Mouse (Mus musculus): ENCODE results near the gene Xxylt1. TPM values are rescaled to one million over a fixed set of nuclear protein-coding genes. Genes with fewer than 3 reads are reported as not detected.

The Xxylt1 gene
- total RNA-seq, 2 experiments from 2014 or later: 2.6 to 4.1 TPM

- no peak for DNase-seq (ENCODE audit: low spot score)
Measured at GRCm38 (mm10) chr16:31024997-31025396, 56.2 kb downstream of the Xxylt1 start.

DNA sequence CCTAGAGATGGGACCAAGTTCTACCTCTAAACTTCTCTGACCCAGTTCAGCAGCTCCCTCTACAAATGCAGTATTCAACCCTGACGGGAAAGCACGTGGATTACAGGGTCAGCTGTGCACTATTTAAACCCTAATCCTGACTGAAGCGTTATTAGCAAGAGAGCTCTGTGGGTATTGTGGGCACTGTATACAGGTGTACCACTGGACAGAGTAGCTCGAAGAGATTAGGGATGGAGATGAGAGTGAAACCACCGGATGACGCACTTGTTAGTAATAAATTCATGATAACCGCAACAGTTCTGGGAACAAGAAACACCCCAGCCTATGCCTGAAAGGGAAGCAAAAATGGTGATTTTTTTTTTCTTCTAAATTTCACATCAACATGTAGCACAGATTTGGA, 57.0 kb downstream of the Xxylt1 start:
- no peak for DNase-seq (ENCODE audit: low spot score)

DNA sequence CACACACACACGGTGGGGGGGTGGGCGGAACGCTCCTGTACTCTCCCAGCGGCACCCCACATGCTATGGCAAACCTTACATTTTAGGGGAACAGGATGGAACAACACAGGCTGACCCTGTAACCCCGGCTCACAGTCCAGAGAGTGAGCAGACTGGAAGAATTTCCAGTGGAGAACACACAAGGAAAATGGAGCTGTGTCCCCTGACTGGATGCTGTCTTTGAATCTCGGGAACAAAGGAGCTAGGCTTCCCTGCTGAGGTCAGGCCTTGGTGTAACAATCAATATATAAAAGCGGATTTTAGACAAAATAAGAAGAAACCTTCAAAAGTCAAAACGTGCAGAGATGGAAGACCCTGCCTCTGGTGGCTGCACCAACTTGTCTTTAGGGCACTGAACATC, 57.4 kb downstream of the Xxylt1 start:
- DNase-seq (ENCODE audit: low spot score): no peak

- no peak for DNase-seq (ENCODE audit: low spot score)
Measured at GRCm38 (mm10) chr16:31022287-31022686, 58.9 kb downstream of the Xxylt1 start.

DNA sequence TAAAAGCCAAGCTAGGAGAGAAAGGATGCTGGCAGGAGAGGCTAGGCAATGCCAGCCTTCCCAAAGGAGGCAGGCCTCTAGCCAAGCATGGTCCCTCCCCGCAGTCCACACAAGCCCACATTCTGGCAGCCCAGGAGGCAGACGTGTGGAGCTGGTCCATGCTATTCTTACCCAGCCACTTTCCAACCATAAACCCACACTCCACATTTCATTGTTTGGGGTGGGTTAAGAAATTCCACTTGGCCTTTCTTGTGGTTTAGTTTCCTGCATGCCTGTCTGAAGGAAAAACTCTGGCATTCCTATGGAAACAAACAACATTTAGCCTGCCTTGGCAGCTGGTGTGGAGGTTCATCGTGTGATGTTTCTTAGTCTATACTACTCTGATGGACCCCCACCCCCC, 61.7 kb downstream of the Xxylt1 start:
- no peak for DNase-seq (ENCODE audit: low spot score)

- DNase-seq (ENCODE audit: low spot score): no peak
Measured at GRCm38 (mm10) chr16:31017687-31018413, 63.4 kb downstream of the Xxylt1 start.

DNA sequence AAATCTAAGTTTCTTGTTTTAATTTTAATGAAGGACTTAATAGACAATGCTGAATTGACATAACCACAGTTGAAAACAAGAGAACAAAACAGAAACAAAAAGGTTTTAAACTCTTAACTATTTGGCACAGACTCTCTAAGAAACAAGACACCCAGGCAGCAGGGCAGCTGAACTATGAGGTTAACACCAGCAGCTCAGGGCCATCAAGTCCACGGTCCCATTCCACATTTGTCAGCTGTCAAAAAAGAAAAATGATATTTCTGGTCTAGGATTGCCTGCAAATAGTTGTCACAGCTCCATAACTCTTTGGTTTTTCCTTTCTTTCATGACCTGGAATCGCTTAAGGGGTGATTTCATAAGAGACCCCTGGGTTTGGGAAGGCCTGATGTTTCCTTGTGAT, 64.6 kb downstream of the Xxylt1 start:
- DNase-seq (ENCODE audit: low spot score): no peak

DNA sequence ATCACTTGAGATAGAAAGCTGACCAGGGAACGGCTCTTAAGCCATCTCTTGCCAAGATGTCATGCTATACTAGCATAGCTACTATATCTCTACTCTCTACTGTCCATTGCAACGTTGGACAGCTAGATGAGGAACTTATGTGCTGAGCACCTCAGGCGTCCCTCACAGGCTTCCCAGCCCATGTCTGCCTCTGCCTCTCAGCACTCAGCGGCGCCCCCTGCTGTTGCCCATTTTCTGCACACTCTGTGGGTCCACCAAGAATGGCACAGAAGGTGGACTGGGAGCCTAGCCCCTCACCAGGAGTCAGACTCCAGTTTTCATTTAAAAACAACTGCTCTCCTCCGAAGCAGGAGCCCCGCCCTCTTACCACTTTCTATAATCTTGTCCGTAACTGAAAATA, 65.1 kb downstream of the Xxylt1 start:
- peak; percentile 42 for DNase-seq (ENCODE audit: low spot score)

GRCm38 (mm10) chr16:31015271-31015670, 66.0 kb downstream of the Xxylt1 start:
- no peak for DNase-seq (ENCODE audit: low spot score)

DNA sequence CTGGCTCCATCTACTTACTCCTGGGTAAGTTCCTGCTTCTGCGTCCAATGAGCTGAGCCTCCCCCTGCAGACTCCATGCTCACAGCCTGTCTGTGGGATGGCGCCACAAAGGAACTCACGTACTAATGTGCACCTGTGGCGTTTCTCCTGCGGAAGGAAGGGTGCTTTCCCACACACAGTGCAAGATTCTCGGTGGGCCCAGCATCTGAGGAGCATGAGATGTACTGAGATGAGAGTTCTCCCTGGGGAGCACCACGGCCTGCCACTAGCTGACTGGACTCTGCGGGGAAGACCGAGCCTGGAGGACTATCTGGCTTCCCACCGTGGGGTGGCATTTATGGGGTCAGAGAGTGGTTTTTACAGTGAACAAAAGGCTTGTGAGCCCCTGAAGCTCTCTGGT, 69.0 kb downstream of the Xxylt1 start:
- DNase-seq (ENCODE audit: low spot score): no peak

DNA sequence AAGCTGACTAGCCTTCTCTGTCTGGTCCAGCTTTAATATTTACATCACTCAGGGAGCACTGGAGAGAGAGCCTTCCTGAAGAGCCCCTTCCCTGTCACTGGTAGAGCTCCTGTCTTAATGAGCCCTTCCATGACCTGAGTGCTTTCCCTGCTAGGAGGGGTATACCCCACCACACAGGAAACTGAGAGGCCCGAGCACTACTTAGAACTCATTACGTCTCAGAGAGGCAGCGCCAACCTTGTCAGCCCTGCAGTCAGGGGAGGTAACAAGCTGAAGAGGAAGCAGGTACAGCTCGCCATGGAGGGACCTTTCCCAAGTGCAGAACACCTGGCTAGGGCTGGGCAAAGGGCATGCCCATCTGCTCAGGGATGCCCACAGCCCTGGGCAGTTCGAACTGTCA, 70.8 kb downstream of the Xxylt1 start:
- DNase-seq (ENCODE audit: low spot score): no peak

GRCm38 (mm10) chr16:31008326-31008725, 72.9 kb downstream of the Xxylt1 start:
- DNase-seq (ENCODE audit: low spot score): no peak

DNA sequence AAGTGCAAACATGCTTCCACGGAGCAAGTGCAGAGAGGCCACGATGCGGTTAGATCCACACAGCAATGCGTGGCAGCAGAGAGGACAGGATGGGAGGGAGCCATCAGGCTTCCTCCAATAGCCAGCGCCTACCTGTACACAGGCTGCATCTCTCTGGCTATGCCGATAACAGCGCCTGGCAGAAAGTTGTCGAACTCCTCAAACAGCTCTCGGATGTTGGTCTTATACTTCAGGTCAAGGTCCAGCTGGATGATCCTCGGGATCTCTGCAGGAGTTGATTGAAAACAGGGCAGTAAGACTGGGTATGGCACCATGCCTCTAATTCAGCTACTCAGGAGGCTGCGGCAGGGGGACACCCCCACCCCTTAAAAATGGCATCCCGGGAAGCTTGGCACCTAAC, 73.7 kb downstream of the Xxylt1 start:
- DNase-seq (ENCODE audit: low spot score): no peak

DNA sequence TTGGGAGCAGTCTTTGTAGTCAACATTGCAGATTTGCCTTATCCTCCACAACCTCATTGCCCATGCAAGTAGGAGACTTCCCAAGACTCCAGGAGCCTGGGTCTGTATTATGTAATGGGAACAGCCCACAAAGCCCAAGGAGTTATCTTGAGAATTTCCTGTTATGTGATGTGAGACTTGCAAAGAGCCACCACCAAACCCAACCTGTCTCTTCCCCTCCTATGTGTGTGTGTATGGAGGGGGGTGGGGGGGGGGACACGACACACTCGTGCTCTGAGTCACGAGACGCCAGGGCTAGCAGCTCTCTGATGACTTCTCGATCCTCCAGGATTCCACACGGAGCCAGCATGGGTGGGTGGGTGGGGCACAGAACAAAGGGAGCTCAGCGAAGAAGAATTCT, 75.5 kb downstream of the Xxylt1 start:
- no peak for DNase-seq (ENCODE audit: low spot score)

GRCm38 (mm10) chr16:31004321-31004682, 76.9 kb downstream of the Xxylt1 start:
- no peak for DNase-seq (ENCODE audit: low spot score)

GRCm38 (mm10) chr16:31003592-31004320, 77.5 kb downstream of the Xxylt1 start:
- peak; percentile 30 for DNase-seq (ENCODE audit: low spot score)

GRCm38 (mm10) chr16:31002926-31003325, 78.3 kb downstream of the Xxylt1 start:
- DNase-seq (ENCODE audit: low spot score): no peak

DNA sequence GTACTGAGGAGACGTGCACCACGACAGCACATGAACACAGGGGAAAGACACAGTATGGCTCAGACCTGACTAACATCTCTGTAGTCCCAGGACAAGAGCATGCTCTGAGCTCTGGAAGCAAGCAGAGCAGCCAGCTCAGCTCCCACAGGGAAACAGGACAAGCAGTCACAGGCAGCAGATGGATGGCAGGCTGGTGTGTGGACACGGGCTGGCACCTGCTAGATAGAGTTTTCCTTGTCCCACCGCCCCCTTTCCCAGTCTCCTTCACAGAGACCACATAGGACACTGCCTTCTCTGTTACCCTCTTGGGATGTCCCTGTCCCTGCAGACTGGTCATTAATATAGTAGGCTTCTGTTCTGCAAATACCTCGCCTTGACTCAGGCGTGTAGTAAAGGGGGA, 79.1 kb downstream of the Xxylt1 start:
- no peak for DNase-seq (ENCODE audit: low spot score)

GRCm38 (mm10) chr16:30998711-30999110, 82.5 kb downstream of the Xxylt1 start:
- DNase-seq (ENCODE audit: low spot score): no peak

- no peak for DNase-seq (ENCODE audit: low spot score)
Measured at GRCm38 (mm10) chr16:30998048-30998447, 83.2 kb downstream of the Xxylt1 start.

DNA sequence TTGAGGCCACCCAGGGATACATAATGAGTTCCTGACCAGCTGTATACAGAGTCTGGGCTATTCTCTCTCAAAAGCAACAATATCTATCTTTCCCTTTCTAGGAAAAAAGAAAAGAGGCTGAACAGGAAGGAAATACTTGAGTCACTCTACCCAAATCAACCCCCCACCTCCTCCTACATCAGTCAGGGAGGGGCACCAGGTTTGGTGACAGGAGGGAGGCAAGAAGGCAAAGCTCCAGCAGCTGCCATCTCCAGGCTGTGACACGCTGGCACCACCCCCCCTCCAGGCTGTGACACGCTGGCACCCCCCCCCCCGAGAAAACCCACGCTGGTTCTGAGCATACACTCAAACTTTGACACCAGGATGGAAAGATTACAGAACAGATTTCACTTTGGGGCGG, 85.8 kb downstream of the Xxylt1 start:
- DNase-seq (ENCODE audit: low spot score): no peak

- DNase-seq (ENCODE audit: low spot score): no peak
Measured at GRCm38 (mm10) chr16:30994881-30995280, 86.4 kb downstream of the Xxylt1 start.

- no peak for DNase-seq (ENCODE audit: low spot score)
Measured at GRCm38 (mm10) chr16:30994296-30994695, 86.9 kb downstream of the Xxylt1 start.
